Mouse (Mus musculus): Measurements from ENCODE around the gene Ctsa. TPM values are rescaled to one million over a fixed set of nuclear protein-coding genes. Genes with fewer than 3 reads are reported as not detected.

Gene Ctsa
- total RNA-seq (2014; rRNA removed) (110 and 112 TPM in 2 replicates), polyA plus RNA-seq (2015; fragmentation: Nextera tagmentation; extraction: Ambion mirVana) (101 and 102 TPM in 2 replicates)

DNA sequence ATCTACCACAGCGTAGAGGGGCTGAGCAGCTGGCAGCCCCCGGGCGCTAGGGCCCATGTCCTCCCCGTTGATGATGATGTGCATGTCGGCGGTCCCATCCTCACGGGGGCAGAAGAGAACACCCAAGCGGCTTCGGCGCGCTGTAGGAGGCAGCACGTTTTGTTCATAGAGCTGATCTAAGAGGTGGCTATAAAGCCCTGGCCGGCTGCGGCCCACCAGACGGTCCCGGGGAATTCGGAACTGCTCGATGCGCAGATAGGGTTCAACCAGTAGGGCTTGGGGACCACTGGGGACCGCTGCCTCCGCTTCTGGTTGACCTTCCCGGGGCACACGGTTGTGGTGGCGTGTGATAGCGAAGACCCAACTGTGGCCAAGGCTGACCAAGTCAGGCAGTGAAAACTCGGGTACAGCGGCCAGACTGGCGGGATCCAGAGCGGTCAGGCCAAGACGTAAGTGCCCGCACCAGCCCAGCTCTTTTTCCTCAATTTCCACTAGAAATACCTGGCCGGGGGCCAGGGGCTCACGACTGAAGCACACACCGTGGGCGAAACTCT is at the start of gene Ctsa:
Ctsa (plus strand) TSS at position 126 of the 554 bp plus-strand sequence.
- DNase-seq (ENCODE audit: low spot score) (peak; percentile 81), ATAC-seq (ENCODE audit: low FRiP score) (peak; percentile 59)
- TF ChIP-seq CTCF (IDR thresholded peaks at IDR 0.05), result peak; percentile 71
- Histone ChIP-seq H3K9me3 (ENCODE audit: low read length) (no peaks in the 10 kb centered on the region), H3K4me3 (ENCODE audit: low read depth, low read length) (peak within 1 kb of the TSS; percentile 60), H3K36me3 (ENCODE audit: insufficient read depth, low read length) (peaks cover 4% of the 10 kb centered on the region; the same call in 1 of the 2 replicates), H3K27ac (ENCODE audit: low read depth, low read length) (peak within 1 kb of the TSS; percentile 77), H3K4me2 (ENCODE audit: low read depth, low read length, poor library complexity, severe bottlenecking) (peak within 1 kb of the TSS; percentile 99), H3K4me1 (ENCODE audit: insufficient read depth, low read length) (peaks cover 10% of the 10 kb centered on the region), H3K9ac (replicated peaks; ENCODE audit: low read length, poor library complexity, severe bottlenecking) (peak within 1 kb of the TSS; percentile 63), H3K27me3 (ENCODE audit: insufficient read depth, low read length) (no peaks in the 10 kb centered on the region)
- under 1% methylated on average over 35 of the region's 35 CpGs for WGBS

DNA sequence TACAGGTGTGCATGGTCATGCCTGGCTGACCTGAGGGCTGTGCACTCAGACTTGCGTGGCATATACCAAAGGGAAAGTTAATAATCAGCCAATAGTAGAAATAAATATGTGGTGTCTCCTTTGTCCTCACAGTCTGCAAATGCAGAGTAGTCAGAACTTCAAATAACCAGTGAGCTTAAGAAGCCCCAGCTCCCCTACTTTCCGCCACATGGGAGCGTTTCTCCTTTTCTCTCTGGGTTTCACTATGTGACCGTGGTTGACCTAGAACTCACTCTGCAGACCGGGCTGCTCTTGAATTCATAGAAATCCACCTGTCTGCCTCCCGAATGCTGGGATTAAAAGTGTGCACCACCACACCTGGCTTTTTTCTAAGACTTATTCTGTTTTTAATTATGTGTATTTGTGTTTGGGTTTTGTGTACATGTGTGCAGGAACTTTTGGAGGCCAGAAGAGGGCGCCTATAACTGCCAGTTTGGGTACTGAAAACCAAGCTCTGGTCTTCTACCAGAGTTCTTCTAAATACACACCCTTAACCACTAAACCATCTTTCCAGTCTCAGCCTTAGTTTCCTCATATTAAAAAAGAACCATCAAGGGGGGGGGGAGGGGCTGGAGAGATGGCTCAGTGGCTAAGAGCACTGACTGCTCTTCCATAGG is 48.6 kb upstream of the Ctsa start:
- DNase-seq (ENCODE audit: low spot score) (peak; percentile 46), ATAC-seq (ENCODE audit: low FRiP score) (no peak)
- no peaks in the 10 kb centered on the region for H3K36me3 ChIP-seq (ENCODE audit: insufficient read depth, low read length)
- no peak overlapping the region for H3K9ac ChIP-seq (replicated peaks; ENCODE audit: low read length, poor library complexity, severe bottlenecking)
- no peak overlapping the region for H3K4me2 ChIP-seq (ENCODE audit: low read depth, low read length, poor library complexity, severe bottlenecking)
- H3K27me3 ChIP-seq (ENCODE audit: insufficient read depth, low read length), result no peaks in the 10 kb centered on the region
- 83% methylated on average over 7 of the region's 7 CpGs for WGBS
- H3K4me1 ChIP-seq (ENCODE audit: insufficient read depth, low read length), result peaks cover 6% of the 10 kb centered on the region; the same call in 1 of the 2 replicates
- no peaks in the 10 kb centered on the region for H3K9me3 ChIP-seq (ENCODE audit: low read length)
- H3K4me3 ChIP-seq (ENCODE audit: low read depth, low read length), result no peak overlapping the region
- peak; percentile 48 for TF ChIP-seq CTCF (IDR thresholded peaks at IDR 0.05)
- H3K27ac ChIP-seq (ENCODE audit: low read depth, low read length), result no peak overlapping the region

DNA sequence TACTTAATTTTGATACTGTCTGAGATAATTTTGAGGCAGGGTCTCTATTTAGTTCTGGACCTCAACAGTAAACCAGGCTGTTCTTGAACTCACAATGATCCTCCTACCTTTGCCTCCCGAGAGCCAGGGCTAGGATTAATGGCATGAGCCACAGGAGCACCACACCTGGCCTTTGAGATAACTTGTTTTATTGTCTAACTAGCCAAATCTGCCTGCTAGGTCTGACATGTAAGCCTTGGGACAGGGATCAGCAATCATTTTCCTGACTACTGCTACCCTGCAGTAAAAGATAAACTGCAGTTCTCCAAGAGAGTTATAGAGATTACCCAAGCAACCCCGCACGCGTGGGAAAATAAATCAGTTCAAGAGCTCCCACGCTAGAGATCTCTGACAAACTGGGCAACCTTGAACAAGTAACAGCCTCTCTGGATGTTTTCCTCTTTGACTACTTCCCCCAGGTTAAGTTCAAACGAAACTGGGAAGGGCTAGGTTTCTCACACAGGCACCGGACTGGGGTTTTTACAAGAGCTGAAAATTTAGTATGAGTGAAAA is 47.7 kb upstream of the Ctsa start:
- Histone ChIP-seq H3K4me3 (ENCODE audit: low read depth, low read length) (peak overlapping the region; percentile 77), H3K27me3 (ENCODE audit: insufficient read depth, low read length) (no peaks in the 10 kb centered on the region), H3K9me3 (ENCODE audit: low read length) (no peaks in the 10 kb centered on the region), H3K27ac (ENCODE audit: low read depth, low read length) (peak overlapping the region; percentile 84), H3K4me2 (ENCODE audit: low read depth, low read length, poor library complexity, severe bottlenecking) (peak overlapping the region; percentile 90), H3K36me3 (ENCODE audit: insufficient read depth, low read length) (no peaks in the 10 kb centered on the region), H3K4me1 (ENCODE audit: insufficient read depth, low read length) (peaks cover 6% of the 10 kb centered on the region; the same call in 1 of the 2 replicates), H3K9ac (replicated peaks; ENCODE audit: low read length, poor library complexity, severe bottlenecking) (peak overlapping the region; percentile 94)
- ATAC-seq (ENCODE audit: low FRiP score), result no peak
- no peak for TF ChIP-seq CTCF (IDR thresholded peaks at IDR 0.05)
- DNase-seq (ENCODE audit: low spot score), result no peak
- WGBS, result 8% methylated on average over 7 of the region's 7 CpGs

DNA sequence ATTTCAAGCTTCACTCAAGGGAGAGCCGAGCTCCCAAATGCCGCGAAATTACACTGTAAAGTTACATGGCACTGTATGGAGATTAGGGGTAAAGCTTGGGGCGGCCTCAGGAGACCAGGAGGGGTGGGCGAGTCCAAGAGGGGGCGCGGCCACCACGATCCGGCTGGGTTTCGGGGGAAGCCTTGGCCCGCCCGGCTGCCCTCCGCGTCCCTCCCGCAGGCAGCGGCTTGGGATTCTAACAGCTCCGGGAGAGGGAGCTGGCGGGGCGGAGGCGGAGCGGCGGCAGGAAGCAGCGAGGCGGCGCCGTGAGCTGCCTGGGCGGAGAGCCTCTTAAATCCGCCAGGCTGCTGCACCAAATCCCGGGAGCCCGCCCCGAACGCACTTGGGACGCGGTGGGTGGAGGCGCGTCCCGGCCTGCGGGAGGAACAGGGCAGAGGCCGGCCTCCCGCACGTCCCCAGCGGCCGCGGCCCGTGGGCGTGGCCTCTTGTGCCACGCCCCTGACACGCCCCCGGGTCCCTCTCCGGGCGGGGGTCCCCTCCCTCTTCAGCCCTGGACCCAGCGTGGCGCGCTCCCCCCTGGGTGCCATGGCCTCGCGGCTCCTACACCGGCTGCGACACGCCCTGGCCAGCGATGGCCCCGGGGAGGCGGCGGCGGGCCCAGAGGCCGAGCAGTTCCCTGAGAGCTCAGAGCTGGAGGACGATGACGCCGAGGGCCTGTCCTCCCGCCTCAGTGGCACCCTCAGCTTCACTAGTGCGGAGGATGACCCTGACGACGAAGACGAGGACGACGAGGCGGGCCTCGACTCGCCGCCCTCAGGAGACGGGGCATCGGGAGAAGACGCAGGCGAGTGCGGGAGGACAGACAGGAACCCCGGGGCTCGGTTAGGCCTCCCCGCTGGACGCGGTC is 46.9 kb upstream of the Ctsa start, which contains the start of gene Snx21:
Snx21 (plus strand) TSS at position 343 of the 907 bp plus-strand sequence.
- DNase-seq (ENCODE audit: low spot score) (peak; percentile 81), ATAC-seq (ENCODE audit: low FRiP score) (peak; percentile 82)
- peak; percentile 69 for TF ChIP-seq CTCF (IDR thresholded peaks at IDR 0.05)
- H3K27me3 ChIP-seq (ENCODE audit: insufficient read depth, low read length), result no peaks in the 10 kb centered on the region
- peak within 1 kb of the TSS; percentile 94 for H3K9ac ChIP-seq (replicated peaks; ENCODE audit: low read length, poor library complexity, severe bottlenecking)
- H3K27ac ChIP-seq (ENCODE audit: low read depth, low read length), result peak within 1 kb of the TSS; percentile 84
- WGBS, result 2% methylated on average over 75 of the region's 89 CpGs
- H3K4me1 ChIP-seq (ENCODE audit: insufficient read depth, low read length), result peaks cover 6% of the 10 kb centered on the region; the same call in 1 of the 2 replicates
- peak within 1 kb of the TSS; percentile 77 for H3K4me3 ChIP-seq (ENCODE audit: low read depth, low read length)
- H3K36me3 ChIP-seq (ENCODE audit: insufficient read depth, low read length), result peaks cover under 1% of the 10 kb centered on the region; the same call in 1 of the 2 replicates
- peak within 1 kb of the TSS; percentile 90 for H3K4me2 ChIP-seq (ENCODE audit: low read depth, low read length, poor library complexity, severe bottlenecking)
- H3K9me3 ChIP-seq (ENCODE audit: low read length), result no peaks in the 10 kb centered on the region

DNA sequence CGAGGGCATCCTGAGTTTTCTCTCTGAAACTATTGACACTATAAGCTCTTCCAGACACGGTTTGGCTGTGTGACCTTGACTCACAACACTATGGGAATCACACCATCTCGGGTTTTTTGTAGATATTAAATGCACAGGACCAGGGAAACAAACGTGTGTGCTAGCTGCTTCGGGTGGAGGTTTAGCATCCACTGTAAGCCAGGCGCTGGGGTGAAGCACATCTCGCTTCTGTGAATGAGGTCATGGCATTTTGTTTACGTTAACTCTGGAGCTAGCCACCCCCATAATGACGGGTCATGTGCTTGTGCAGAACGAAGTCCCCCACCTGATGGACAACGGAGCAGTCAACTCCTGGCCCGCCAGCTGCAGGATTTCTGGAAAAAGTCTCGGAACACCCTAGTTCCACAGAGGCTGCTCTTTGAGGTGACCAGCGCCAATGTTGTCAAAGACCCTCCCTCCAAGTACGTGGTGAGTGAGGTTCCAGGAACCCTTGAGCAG is 46.2 kb upstream of the Ctsa start:
- WGBS, result 9% methylated on average over 15 of the region's 15 CpGs

More for the DNA sequence above, 46.2 kb upstream of the Ctsa start:
- Histone ChIP-seq H3K27me3 (ENCODE audit: insufficient read depth, low read length) (no peaks in the 10 kb centered on the region), H3K9me3 (ENCODE audit: low read length) (no peaks in the 10 kb centered on the region), H3K36me3 (ENCODE audit: insufficient read depth, low read length) (peaks cover 7% of the 10 kb centered on the region; the same call in 1 of the 2 replicates), H3K9ac (replicated peaks; ENCODE audit: low read length, poor library complexity, severe bottlenecking) (peak overlapping the region; percentile 94), H3K4me2 (ENCODE audit: low read depth, low read length, poor library complexity, severe bottlenecking) (peak overlapping the region; percentile 90), H3K4me3 (ENCODE audit: low read depth, low read length) (peak overlapping the region; percentile 77), H3K4me1 (ENCODE audit: insufficient read depth, low read length) (peaks cover 6% of the 10 kb centered on the region; the same call in 1 of the 2 replicates), H3K27ac (ENCODE audit: low read depth, low read length) (peak overlapping the region; percentile 84)
- peak; percentile 34 for DNase-seq (ENCODE audit: low spot score)
- TF ChIP-seq CTCF (IDR thresholded peaks at IDR 0.05), result no peak
- ATAC-seq (ENCODE audit: low FRiP score), result 0 out of 2 replicates have a peak, but pooled peaks have one; percentile 20
